Mouse (Mus musculus): ENCODE measurements around the gene Mmp9.

Mmp9 gene

GRCm38 (mm10) chr2:164940140-164940830 is at the start of gene Mmp9:
Gene Mmp9, plus strand, starts transcription at chr2:164940780.
- 48% methylated on average over 10 of the region's 10 CpGs for WGBS

GRCm38 (mm10) chr2:164891056-164891834 is 49.3 kb upstream of the Mmp9 start:
- 73% methylated on average over 13 of the region's 13 CpGs for WGBS

GRCm38 (mm10) chr2:164891908-164892695 is 48.5 kb upstream of the Mmp9 start:
- 58% methylated on average over 15 of the region's 15 CpGs for WGBS

GRCm38 (mm10) chr2:164892696-164893216 is 47.8 kb upstream of the Mmp9 start:
- WGBS, result 72% methylated on average over 6 of the region's 6 CpGs

GRCm38 (mm10) chr2:164894048-164894447 is 46.5 kb upstream of the Mmp9 start:
- WGBS, result 43% methylated on average over 5 of the region's 5 CpGs

- 79% methylated on average over 1 of the region's 1 CpGs for WGBS
These were observed 45.9 kb upstream of the Mmp9 start for GRCm38 (mm10) chr2:164894644-164895043.

GRCm38 (mm10) chr2:164895885-164896284 is 44.7 kb upstream of the Mmp9 start:
- WGBS, result 74% methylated on average over 6 of the region's 6 CpGs

GRCm38 (mm10) chr2:164898008-164898407 is 42.6 kb upstream of the Mmp9 start:
- WGBS, result 91% methylated on average over 7 of the region's 7 CpGs

GRCm38 (mm10) chr2:164899034-164899433 is 41.5 kb upstream of the Mmp9 start:
- 85% methylated on average over 15 of the region's 15 CpGs for WGBS

- WGBS, result 91% methylated on average over 16 of the region's 16 CpGs
These were observed 40.7 kb upstream of the Mmp9 start for GRCm38 (mm10) chr2:164899723-164900459.

GRCm38 (mm10) chr2:164901380-164901779 is 39.2 kb upstream of the Mmp9 start:
- WGBS, result 86% methylated on average over 13 of the region's 13 CpGs

- 78% methylated on average over 1 of the region's 1 CpGs for WGBS
These were observed 37.1 kb upstream of the Mmp9 start for GRCm38 (mm10) chr2:164903496-164903895.

- 98% methylated on average over 4 of the region's 4 CpGs for WGBS
These were observed 34.5 kb upstream of the Mmp9 start for GRCm38 (mm10) chr2:164906071-164906470.

GRCm38 (mm10) chr2:164907511-164907910 is 33.1 kb upstream of the Mmp9 start:
- 98% methylated on average over 12 of the region's 12 CpGs for WGBS

- over 99% methylated on average over 5 of the region's 5 CpGs for WGBS
These were observed 32.6 kb upstream of the Mmp9 start for GRCm38 (mm10) chr2:164908011-164908410.

GRCm38 (mm10) chr2:164909100-164909499 is 31.5 kb upstream of the Mmp9 start:
- 90% methylated on average over 3 of the region's 3 CpGs for WGBS

GRCm38 (mm10) chr2:164909542-164909941 is 31.0 kb upstream of the Mmp9 start:
- WGBS, result 90% methylated on average over 1 of the region's 1 CpGs

GRCm38 (mm10) chr2:164910360-164911061 is 30.1 kb upstream of the Mmp9 start:
- WGBS, result 3% methylated on average over 37 of the region's 37 CpGs

GRCm38 (mm10) chr2:164911086-164912048 is 29.2 kb upstream of the Mmp9 start, which contains the start of gene Zfp335:
Gene Zfp335, minus strand, starts transcription at chr2:164911757.
- WGBS, result under 1% methylated on average over 91 of the region's 91 CpGs

Measured in cerebral cortex, adult 2 months (tissue).